ENCODE assay signal across 8 mouse cellular contexts in the genomic region with DNA sequence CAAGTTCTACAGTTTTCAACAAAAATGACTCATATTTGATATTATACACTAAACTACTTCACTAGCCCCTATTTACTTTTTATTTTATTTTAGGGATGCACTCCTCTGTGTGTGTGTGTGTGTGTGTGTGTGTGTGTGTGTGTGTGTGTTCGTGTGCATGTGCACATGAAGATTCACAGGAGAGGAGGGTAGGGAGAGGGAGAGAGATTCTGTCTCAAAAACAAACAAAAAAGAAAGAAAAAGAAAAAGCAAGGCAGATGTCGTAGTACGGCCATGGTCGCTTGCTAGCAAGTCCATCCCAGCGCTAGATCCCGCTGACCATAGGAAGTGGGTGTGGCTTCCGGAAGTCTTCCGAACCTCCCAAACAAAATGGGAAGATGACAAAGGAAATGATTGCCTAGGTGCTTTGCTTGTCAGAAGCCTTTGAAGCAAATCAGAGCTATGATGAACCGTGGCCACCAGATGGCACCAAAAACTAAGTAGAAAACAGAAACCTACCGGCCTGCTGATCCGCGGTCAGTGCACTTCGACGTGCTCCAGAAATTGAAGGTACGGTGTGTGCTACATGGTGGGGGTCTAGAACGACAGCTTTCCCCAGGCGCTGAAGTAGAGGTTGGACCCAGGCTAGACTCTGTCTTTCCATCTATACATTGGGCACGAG. TPM values are rescaled to one million over a fixed set of nuclear protein-coding genes. Genes with fewer than 3 reads are reported as not detected.
A peak's percentile ranks its signal among the peaks of the same experiment; 100 is the strongest.
DNase-seq lines count a peak whose midpoint lies in the region; ATAC-seq and TF ChIP-seq lines count a peak whose summit lies in the region.

No protein-coding gene starts in this region.

- no peak for TF ChIP-seq POLR2A in ES-Bruce4 (IDR thresholded peaks at IDR 0.05; ENCODE audit: insufficient read depth, low read length)

- H3K4me3 ChIP-seq in ES-Bruce4 (ENCODE audit: low read depth, low read length) = peak overlapping the region; percentile 33; the same call in 1 of the 2 replicates
- peak overlapping the region; percentile 14; the same call in 1 of the 2 replicates for H3K4me3 ChIP-seq in forebrain, embryonic 12.5 days (replicated peaks)
- H3K4me3 ChIP-seq in heart, postnatal 0 days (ENCODE audit: low read depth, low read length) = peak overlapping the region; percentile 11; the same call in 1 of the 2 replicates
- H3K4me3 ChIP-seq in liver, embryonic 15.5 days (replicated peaks) = 0 out of 2 replicates have a peak overlapping the region, but pooled peaks have one; percentile 22
- H3K4me3 ChIP-seq in neural tube, embryonic 11.5 days (ENCODE audit: low read depth, low read length) = 0 out of 2 replicates have a peak overlapping the region, but pooled peaks have one; percentile 0
- H3K4me3 ChIP-seq in stomach, embryonic 16.5 days (replicated peaks; ENCODE audit: low read length) = peak overlapping the region; percentile 24

- ATAC-seq in forebrain, embryonic 12.5 days (ENCODE audit: low FRiP score) = peak; percentile 70
- ATAC-seq in heart, postnatal 0 days (ENCODE audit: insufficient read depth, low read depth) = peak; percentile 68; the same call in 1 of the 2 replicates
- no peak for ATAC-seq in liver, embryonic 15.5 days (ENCODE audit: insufficient read depth)
- ATAC-seq in neural tube, embryonic 11.5 days (ENCODE audit: insufficient read depth, low FRiP score, low TSS enrichment) = peak; percentile 67; the same call in 1 of the 2 replicates
- peak; percentile 44; the same call in 1 of the 2 replicates for ATAC-seq in stomach, embryonic 16.5 days (ENCODE audit: insufficient read depth, low FRiP score)

- 3% methylated on average over 18 of the region's 18 CpGs for WGBS in forebrain, embryonic 12.5 days
- 4% methylated on average over 18 of the region's 18 CpGs for WGBS in heart, postnatal 0 days
- 3% methylated on average over 18 of the region's 18 CpGs for WGBS in liver, embryonic 15.5 days (ENCODE audit: insufficient replicate concordance)
- WGBS in neural tube, embryonic 11.5 days = 4% methylated on average over 18 of the region's 18 CpGs
- 2% methylated on average over 18 of the region's 18 CpGs for WGBS in stomach, embryonic 16.5 days

- H3K4me1 ChIP-seq in ES-Bruce4 (ENCODE audit: control insufficient read depth, insufficient read depth, low read length) = peaks cover 2% of the 10 kb centered on the region
- H3K4me1 ChIP-seq in forebrain, embryonic 12.5 days = no peaks in the 10 kb centered on the region
- H3K4me1 ChIP-seq in heart, postnatal 0 days (ENCODE audit: control insufficient read depth, insufficient read depth) = no peaks in the 10 kb centered on the region; the same call in 1 of the 2 replicates
- peaks cover 10% of the 10 kb centered on the region for H3K4me1 ChIP-seq in liver, embryonic 15.5 days (replicated peaks)
- no peaks in the 10 kb centered on the region for H3K4me1 ChIP-seq in neural tube, embryonic 11.5 days (ENCODE audit: control insufficient read depth, insufficient read depth, low read length)
- H3K4me1 ChIP-seq in stomach, embryonic 16.5 days (ENCODE audit: control insufficient read depth, insufficient read depth, low read length) = no peaks in the 10 kb centered on the region

- TF ChIP-seq EP300 in ES-Bruce4 (IDR thresholded peaks at IDR 0.05; ENCODE audit: insufficient read depth, low read depth, low read length) = no peak
- no peak for TF ChIP-seq EP300 in heart, postnatal 0 days (IDR thresholded peaks at IDR 0.05; ENCODE audit: low read depth)

- no peaks in the 10 kb centered on the region for H3K9me3 ChIP-seq in ES-Bruce4 (replicated peaks; ENCODE audit: control insufficient read depth, insufficient read depth, low read length, poor library complexity, severe bottlenecking)
- H3K9me3 ChIP-seq in forebrain, embryonic 12.5 days = no peaks in the 10 kb centered on the region
- H3K9me3 ChIP-seq in heart, postnatal 0 days (replicated peaks; ENCODE audit: control insufficient read depth, low read length) = no peaks in the 10 kb centered on the region
- no peaks in the 10 kb centered on the region for H3K9me3 ChIP-seq in liver, embryonic 15.5 days (replicated peaks)
- H3K9me3 ChIP-seq in neural tube, embryonic 11.5 days (ENCODE audit: control insufficient read depth, low read length) = no peaks in the 10 kb centered on the region
- no peaks in the 10 kb centered on the region for H3K9me3 ChIP-seq in stomach, embryonic 16.5 days (replicated peaks; ENCODE audit: control insufficient read depth, low read length)

- H3K27me3 ChIP-seq in ES-Bruce4 (ENCODE audit: control insufficient read depth, insufficient read depth, low read length, poor library complexity, severe bottlenecking) = no peaks in the 10 kb centered on the region
- 0 out of 2 replicates have a peak, but pooled peaks cover 8% of the 10 kb centered on the region for H3K27me3 ChIP-seq in forebrain, embryonic 12.5 days
- H3K27me3 ChIP-seq in heart, postnatal 0 days (ENCODE audit: control insufficient read depth, insufficient read depth, low read length) = no peaks in the 10 kb centered on the region
- H3K27me3 ChIP-seq in liver, embryonic 15.5 days = peaks cover 6% of the 10 kb centered on the region; the same call in 1 of the 2 replicates
- H3K27me3 ChIP-seq in neural tube, embryonic 11.5 days (ENCODE audit: control insufficient read depth, insufficient read depth, low read length) = no peaks in the 10 kb centered on the region
- no peaks in the 10 kb centered on the region for H3K27me3 ChIP-seq in stomach, embryonic 16.5 days (ENCODE audit: control insufficient read depth, insufficient read depth, low read length)

- H3K36me3 ChIP-seq in ES-Bruce4 (ENCODE audit: control insufficient read depth, insufficient read depth, low read length, poor library complexity, severe bottlenecking) = no peaks in the 10 kb centered on the region
- H3K36me3 ChIP-seq in forebrain, embryonic 12.5 days (replicated peaks) = no peaks in the 10 kb centered on the region
- H3K36me3 ChIP-seq in heart, postnatal 0 days (replicated peaks; ENCODE audit: control insufficient read depth, insufficient read depth, low read length) = no peaks in the 10 kb centered on the region
- no peaks in the 10 kb centered on the region for H3K36me3 ChIP-seq in liver, embryonic 15.5 days (replicated peaks)
- no peaks in the 10 kb centered on the region for H3K36me3 ChIP-seq in neural tube, embryonic 11.5 days (ENCODE audit: control insufficient read depth, insufficient read depth, low read length)
- H3K36me3 ChIP-seq in stomach, embryonic 16.5 days (ENCODE audit: control insufficient read depth, insufficient read depth, low read length) = no peaks in the 10 kb centered on the region

- H3K4me2 ChIP-seq in forebrain, embryonic 12.5 days = peak overlapping the region; percentile 36
- peak overlapping the region; percentile 22; the same call in 1 of the 2 replicates for H3K4me2 ChIP-seq in heart, postnatal 0 days (ENCODE audit: low read depth, low read length)
- H3K4me2 ChIP-seq in liver, embryonic 15.5 days = peak overlapping the region; percentile 54
- H3K4me2 ChIP-seq in neural tube, embryonic 11.5 days (ENCODE audit: low read depth) = peak overlapping the region; percentile 21; the same call in 1 of the 2 replicates
- H3K4me2 ChIP-seq in stomach, embryonic 16.5 days (ENCODE audit: low read depth, low read length) = peak overlapping the region; percentile 47

- peak; percentile 59 for TF ChIP-seq CTCF in ES-Bruce4 (IDR thresholded peaks at IDR 0.05; ENCODE audit: low read depth, low read length)
- TF ChIP-seq CTCF in heart, postnatal 0 days (IDR thresholded peaks at IDR 0.05; ENCODE audit: low read depth) = peak; percentile 85

- H3K9ac ChIP-seq in ES-Bruce4 (ENCODE audit: low read depth, poor library complexity, severe bottlenecking) = peak overlapping the region; percentile 47; the same call in 1 of the 2 replicates
- peak overlapping the region; percentile 29; the same call in 1 of the 2 replicates for H3K9ac ChIP-seq in forebrain, embryonic 12.5 days
- no peak overlapping the region; the same call in 1 of the 2 replicates for H3K9ac ChIP-seq in heart, postnatal 0 days (replicated peaks; ENCODE audit: low read depth, low read length)
- H3K9ac ChIP-seq in liver, embryonic 15.5 days = no peak overlapping the region
- no peak overlapping the region; the same call in 1 of the 2 replicates for H3K9ac ChIP-seq in neural tube, embryonic 11.5 days (ENCODE audit: low read length)
- peak overlapping the region; percentile 42; the same call in 1 of the 2 replicates for H3K9ac ChIP-seq in stomach, embryonic 16.5 days (ENCODE audit: low read length)

- DNase-seq in c-Kit-positive CD71-positive TER-119-positive erythroid progenitor cells, embryonic 14.5 days (ENCODE audit: low spot score) = peak; percentile 82
- DNase-seq in heart, postnatal 0 days (ENCODE audit: low spot score) = peak; percentile 81
- DNase-seq in kidney, postnatal 36 days = peak; percentile 81 to 90
- DNase-seq in neural tube, embryonic 11.5 days (ENCODE audit: low spot score) = peak; percentile 85

- no peak overlapping the region for H3K27ac ChIP-seq in ES-Bruce4 (ENCODE audit: insufficient read depth, low read length)
- H3K27ac ChIP-seq in forebrain, embryonic 12.5 days = no peak overlapping the region
- no peak overlapping the region for H3K27ac ChIP-seq in heart, postnatal 0 days (ENCODE audit: low read depth)
- no peak overlapping the region for H3K27ac ChIP-seq in liver, embryonic 15.5 days (replicated peaks)
- H3K27ac ChIP-seq in neural tube, embryonic 11.5 days (ENCODE audit: low read depth, low read length) = no peak overlapping the region
- no peak overlapping the region for H3K27ac ChIP-seq in stomach, embryonic 16.5 days (ENCODE audit: low read length)

RNA-seq across cellular contexts. Expression of gene Spns3, which starts 20.1 kb away (rescaled TPM):
- 0.15 TPM in 1 of 2 replicates, not detected in the other for polyA plus RNA-seq in ES-Bruce4 (2011; ENCODE audit: insufficient read depth, insufficient read length, low read depth, missing spikeins)
- not detected in 2 replicates for polyA plus RNA-seq in forebrain, embryonic 12.5 days (2016; fragmentation: Nextera tagmentation; extraction: Ambion mirVana)
- not detected in 2 replicates for total RNA-seq in heart, postnatal 0 days (2014; rRNA removed; ENCODE audit: low replicate concordance)
- polyA plus RNA-seq in heart, postnatal 0 days (2015; fragmentation: Nextera tagmentation; extraction: Ambion mirVana) = 0.04 TPM in 2 replicates
- 1.8 TPM in 2 replicates for polyA plus RNA-seq in liver, embryonic 15.5 days (2015; fragmentation: Nextera tagmentation; extraction: Ambion mirVana)
- 0.25 TPM in 1 of 2 replicates, not detected in the other for polyA plus RNA-seq in neural tube, embryonic 11.5 days (2014; fragmentation: Nextera tagmentation; extraction: Ambion mirVana)
- 1.3 and 1.6 TPM in 2 replicates for polyA plus RNA-seq in stomach, embryonic 16.5 days (2015; fragmentation: Nextera tagmentation; extraction: Ambion mirVana)

RNA-seq across cellular contexts. Expression of gene Ube2g1, which starts 36.6 kb away (rescaled TPM):
- 36.6 and 43.0 TPM in 2 replicates for polyA plus RNA-seq in ES-Bruce4 (2011; ENCODE audit: insufficient read depth, insufficient read length, low read depth, missing spikeins)
- 106 and 113 TPM in 2 replicates for polyA plus RNA-seq in forebrain, embryonic 12.5 days (2016; fragmentation: Nextera tagmentation; extraction: Ambion mirVana)
- 47.5 and 51.1 TPM in 2 replicates for total RNA-seq in heart, postnatal 0 days (2014; rRNA removed; ENCODE audit: low replicate concordance)
- polyA plus RNA-seq in heart, postnatal 0 days (2015; fragmentation: Nextera tagmentation; extraction: Ambion mirVana) = 56.4 and 58.6 TPM in 2 replicates
- polyA plus RNA-seq in liver, embryonic 15.5 days (2015; fragmentation: Nextera tagmentation; extraction: Ambion mirVana) = 20.2 and 21.7 TPM in 2 replicates
- 119 and 120 TPM in 2 replicates for polyA plus RNA-seq in neural tube, embryonic 11.5 days (2014; fragmentation: Nextera tagmentation; extraction: Ambion mirVana)
- polyA plus RNA-seq in stomach, embryonic 16.5 days (2015; fragmentation: Nextera tagmentation; extraction: Ambion mirVana) = 57.5 and 62.7 TPM in 2 replicates

Comparison
In these comparisons a context has a peak if more than half of its experiments do, and no peak if none do; other contexts are left out.
1. H3K9ac ChIP-seq: peak in ES-Bruce4 (single experiment), forebrain, embryonic 12.5 days (single experiment) and stomach, embryonic 16.5 days (single experiment); none in heart, postnatal 0 days (single experiment), liver, embryonic 15.5 days (single experiment) and neural tube, embryonic 11.5 days (single experiment).
2. Peak in every context shown above with its lines, with median percentiles within 50 percentile points of each other: H3K4me3 ChIP-seq, DNase-seq and H3K4me2 ChIP-seq.